Mouse (Mus musculus) neural tube, embryonic 10.5 days (tissue): ENCODE data around the gene Srgap3.
"Not testable (repeated sequence)": the region's sequence is repeated elsewhere in the genome, so short reads cannot be mapped to it uniquely, and the experiment has no call there.

Experiments
- DNase-seq: peaks from one replicate; pipeline ENCODE4 v3.0.0-alpha.2; 2017; ENCODE audit warnings: low spot score; ENCODE audit errors: extremely low spot score

Gene Srgap3

DNA sequence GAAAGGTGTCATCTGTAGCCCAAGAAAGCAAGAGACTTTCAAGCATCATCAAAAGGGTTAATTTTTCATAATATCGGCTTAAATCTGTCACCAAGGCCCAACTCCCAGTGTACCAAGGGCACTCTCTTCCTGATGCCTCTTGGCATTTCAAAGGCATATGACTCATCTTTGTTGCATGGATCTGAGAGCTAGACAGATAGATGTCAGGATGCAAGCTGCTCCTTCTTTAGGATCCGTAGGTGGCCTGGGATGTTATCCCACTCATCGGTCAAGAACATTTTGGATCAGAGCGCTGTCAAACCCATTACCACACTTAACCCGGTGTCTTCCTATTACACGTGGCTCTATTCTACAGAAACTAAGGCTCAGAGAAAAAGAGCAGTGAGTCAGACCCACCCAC lies 192.1 kb downstream of the Srgap3 start:
- DNase-seq, result no peak

DNA sequence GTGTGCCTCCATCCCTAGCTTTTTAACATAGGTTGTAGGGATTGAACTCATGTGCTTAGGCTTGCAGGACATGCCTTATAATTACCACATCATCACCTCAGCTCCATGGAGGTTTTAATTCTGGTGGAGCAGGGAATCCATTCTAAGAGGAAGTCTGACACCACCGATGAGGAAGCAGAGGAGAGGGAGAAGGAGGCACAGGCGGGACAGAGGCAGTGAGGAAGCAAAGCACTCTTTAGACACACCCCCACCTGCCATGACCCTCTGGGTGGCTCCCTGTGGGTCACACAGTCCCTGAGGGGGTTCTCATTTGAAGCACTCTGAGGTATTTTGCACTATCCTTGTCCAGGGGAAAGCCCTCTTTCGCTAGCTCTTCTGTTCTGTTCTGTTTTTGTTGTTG lies 194.5 kb downstream of the Srgap3 start:
- no peak for DNase-seq

DNA sequence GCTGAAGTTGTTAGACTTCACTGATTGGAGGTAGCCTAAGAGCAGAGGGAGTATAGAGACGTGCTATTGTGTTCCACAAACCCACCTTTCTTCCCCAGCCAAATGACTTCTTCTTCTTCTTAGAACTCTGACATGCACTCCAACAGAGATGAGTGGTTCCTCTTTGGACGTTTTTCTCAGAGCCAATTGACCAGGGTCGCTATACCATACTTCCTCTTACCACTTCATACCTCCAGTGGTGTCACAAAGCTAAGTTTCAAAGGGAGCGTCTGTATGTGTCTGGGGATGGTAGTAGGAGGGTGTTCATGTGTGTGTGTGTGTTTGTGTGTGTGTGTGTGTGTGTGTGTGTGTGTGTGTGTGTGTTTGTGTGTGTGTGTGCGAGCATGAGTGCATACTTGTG lies 195.1 kb downstream of the Srgap3 start:
- DNase-seq, result no peak

DNA sequence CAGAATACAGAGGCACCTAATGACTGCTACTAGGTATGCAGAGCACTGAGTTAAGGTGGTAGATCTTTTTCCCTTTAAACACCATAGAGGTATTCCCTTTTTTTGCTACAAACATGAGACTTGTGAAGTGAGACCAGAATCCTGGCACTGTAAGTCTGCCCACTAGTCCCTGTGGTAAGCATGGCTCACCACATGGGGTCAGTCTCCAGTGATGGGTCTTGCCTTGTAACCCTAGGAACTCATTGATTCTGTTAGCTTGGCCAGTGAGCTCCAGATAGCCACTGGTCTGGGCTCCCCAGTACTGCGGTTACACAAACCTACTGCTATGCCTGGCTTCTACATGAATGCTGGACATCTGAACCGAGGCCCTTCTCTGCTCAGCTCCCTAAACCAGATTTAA lies 204.8 kb downstream of the Srgap3 start:
- no peak for DNase-seq

DNA sequence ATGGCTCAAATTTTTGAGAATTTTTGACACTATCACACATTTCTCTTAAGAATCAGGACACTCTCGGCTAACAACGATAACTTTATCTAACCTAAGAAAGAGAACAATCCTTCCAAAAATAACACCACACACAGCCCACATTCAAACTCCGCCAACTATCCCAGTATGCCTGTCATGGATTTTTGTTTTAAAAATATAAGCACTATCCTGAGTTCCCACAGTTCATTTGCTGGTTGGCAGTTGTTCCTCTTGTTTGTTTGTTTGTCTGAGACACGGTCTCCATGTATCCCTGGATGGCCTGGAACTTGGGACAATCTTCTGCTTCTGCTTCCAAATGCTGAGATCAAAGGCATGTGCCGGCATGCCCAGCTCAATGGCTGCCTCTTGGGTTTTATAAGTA lies 205.3 kb downstream of the Srgap3 start:
- no peak for DNase-seq

DNA sequence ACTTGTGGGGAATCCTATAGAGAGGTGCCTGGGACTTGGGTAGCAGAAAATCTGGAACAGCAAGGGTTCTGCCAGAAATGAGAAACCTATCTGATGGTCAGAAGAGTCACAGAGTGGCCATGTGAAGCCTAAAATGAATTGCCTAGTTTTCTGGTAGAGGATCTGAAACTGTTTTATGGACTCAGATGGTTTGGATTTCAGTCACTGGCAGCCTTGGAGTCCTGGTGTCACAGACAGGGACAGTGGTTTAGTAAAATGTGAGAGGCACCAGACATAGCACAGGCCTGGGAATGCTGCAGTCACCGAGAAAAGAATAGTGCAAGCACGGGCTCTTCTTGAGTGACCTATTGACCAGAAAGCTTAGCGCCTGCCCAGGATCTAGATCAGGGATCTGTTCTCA lies 207.4 kb downstream of the Srgap3 start:
- no peak for DNase-seq

DNA sequence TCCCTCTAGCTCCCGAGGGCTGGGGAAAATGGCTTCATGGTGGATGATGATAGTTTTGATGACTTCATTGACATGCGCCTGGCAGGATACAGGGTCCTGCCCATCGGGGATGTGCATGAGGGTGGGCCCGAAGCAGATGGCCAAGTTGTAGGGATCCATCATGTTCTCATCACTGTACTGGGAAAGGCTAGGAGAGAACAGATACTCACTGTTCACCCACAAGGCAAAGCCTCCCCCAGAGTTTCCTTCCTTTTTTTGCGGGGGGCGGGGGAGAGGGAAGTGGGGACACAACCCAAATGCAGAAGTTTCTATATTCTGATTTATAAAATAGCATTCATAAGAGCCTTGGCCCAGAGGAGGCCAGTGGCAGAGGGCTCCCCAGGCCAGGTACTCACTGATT lies 208.1 kb downstream of the Srgap3 start:
- DNase-seq, result no peak

DNA sequence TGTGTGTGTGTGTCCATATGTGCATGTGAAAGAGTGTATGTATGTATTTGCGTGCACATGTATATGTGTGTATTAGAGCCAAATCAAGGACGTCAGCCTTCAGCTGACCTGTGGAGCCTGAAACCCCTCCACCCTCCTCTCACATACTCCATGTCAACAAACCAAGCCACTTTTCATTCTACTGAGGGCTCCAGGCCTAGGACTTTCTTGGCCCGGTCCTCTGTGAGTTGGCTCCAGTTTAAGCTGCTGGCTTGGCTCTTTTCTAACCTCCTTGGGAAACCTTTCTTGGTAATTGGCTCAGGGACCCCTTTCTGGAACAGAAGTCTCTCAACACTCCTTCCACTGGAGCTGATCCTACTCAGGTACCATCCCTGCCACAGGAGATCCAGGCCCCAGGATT lies 210.6 kb downstream of the Srgap3 start:
- no peak for DNase-seq

DNA sequence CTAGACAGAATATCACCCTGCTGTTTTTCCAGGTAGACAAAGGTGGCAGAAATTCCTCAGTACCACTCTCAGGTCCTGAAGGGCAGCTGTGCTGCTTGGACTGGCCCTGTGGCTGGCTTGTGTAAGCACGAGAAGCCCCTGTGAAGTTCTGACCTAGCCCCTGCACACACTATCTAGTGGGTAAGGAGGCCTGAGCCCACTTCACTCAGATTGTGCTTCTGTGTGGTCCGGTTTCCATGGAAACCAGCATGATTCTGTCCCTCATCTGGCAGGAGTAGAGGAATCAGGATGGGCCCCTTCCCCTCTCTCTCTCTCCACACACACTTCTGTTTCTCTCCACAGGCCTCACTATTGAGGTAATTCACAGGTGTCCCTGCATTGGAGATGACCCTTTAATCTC lies 212.0 kb downstream of the Srgap3 start:
- no peak for DNase-seq

DNA sequence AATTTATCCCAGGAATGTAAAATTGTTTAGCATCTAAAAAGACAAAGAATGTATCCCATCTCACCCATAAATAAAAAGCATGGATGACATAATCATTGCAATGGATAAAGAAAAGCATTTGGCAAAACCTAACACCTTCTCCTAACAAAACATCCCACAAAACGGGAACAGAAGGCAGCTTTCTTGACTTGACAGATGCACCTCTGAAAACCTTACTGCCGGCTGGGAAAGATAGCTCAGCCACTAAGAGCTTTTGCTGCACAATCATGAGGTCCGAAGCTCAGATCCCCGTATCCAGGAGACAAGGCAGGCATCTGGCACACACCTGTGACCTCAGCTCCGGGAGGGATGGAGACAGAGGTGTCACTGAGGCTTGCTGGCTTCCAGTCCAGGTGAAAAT lies 213.1 kb downstream of the Srgap3 start:
- no peak for DNase-seq

DNA sequence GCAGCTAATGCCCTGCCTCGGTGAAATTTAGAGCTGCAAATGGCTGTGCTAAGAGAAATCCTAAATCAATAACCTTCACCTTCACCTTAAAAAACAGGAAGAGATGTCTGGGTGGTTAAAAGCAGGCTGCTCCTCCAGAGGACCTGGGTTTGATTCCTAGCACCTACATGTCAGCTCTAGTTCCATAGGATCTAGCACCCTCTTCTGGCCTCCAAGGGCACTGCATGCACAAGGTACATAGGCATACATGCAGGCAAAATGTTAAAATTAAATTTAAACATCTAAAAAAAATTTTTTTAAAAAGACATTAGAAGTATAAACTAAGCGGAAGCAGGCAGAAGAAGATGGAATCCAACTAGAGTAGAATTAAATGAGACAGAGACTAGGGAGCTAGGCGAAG lies 214.6 kb downstream of the Srgap3 start:
- DNase-seq, result no peak

DNA sequence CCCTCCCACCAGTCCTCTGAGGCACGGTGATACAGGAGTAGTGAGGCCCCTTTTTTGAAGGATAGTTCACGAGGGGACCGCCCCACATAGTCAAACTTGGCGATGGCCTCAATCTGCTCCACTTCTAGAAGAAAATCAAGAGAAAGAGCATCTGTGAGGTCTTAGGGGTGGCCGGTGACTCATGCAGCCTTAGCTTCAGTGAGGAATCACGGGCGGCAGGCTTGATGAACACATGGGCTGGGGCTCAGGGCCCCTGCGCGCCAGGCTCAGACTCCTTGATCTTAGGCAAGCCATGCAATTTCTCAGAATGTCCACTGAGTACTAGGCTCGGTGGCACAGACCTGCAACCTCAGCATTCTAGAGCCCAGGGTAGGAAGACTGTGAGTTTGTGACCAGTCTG lies 215.7 kb downstream of the Srgap3 start:
- DNase-seq, result no peak

DNA sequence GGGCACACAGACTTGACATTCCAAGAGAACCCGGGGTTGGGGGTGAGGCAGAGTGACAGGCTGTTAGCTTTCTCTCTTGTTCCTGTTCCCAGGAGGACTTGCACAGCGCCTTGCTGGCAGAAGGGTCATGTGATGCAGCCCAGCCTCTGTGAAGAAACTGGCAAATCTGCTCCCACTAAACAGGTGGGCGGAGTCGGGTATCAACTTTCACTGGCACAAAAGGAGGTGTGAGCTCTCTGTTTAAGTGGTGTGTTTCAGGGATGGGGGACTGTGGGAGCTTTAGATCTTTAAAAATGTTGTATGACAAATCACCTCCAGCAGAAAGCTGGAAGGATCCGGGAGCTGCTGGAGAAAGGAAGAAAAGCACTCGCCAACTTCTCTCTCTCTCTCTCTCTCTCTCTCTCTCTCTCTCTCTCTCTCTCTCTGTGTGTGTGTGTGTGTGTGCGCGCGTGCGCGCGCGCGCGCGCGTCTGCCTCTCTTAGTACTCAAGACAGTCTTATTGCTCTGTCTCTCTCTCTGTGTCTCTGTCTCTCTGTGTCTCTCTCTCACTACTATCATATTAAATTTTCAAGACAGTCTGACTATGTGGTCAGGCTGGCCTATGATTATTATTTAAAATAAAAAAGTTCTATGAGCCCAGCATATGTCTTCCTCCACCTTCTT lies 218.2 kb downstream of the Srgap3 start:
- peak; percentile 79 for DNase-seq

DNA sequence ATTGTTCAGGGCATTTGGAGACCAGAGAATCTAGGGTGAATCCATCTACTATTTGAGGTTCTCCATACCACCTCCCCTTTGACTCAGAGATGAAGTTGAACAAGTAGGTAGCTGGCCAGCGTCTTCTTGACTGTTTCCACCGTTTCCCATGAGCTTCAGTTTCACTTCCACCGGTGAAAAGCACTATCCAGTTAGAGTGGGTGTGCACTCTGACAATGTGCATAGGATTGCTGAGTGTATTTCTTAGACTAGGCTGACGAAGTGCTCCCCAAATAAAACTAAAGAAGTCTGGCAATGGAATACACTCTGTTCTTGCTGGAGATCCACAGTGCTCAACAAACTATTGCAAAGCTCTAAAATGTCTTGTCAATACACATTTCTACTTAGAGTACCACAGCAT lies 221.6 kb downstream of the Srgap3 start:
- no peak for DNase-seq

DNA sequence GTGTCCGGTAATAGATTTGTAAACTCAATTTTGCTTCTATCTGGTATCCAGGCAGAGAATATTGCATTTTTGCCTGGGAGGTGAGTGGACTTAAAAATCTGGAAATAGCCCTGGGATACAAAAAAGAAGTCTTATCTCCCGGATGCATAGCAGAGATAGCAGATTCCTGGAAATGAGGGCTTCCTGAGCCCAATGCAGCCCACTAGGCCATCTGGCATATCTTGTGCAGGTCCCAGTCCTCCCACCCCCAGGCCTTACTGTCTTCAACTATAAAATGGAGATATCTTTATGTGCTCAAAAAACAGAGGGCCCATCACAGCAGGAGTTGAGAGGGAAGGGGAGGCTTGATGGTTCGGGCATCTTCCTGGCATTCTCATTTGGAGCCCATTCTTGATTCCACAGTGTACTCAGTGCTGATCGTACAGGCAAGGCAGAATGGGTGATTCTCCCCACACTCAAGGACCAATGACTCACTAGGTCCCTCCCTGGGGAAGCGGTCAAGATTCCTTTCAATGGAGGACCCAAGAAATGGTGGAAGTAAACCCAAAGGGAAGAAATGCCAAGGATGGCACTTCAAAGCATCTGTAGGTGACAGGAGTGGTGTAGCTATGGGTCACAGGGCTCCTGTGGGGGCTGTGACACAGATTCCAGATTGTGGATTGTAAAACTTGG lies 226.5 kb downstream of the Srgap3 start:
- DNase-seq, result no peak

DNA sequence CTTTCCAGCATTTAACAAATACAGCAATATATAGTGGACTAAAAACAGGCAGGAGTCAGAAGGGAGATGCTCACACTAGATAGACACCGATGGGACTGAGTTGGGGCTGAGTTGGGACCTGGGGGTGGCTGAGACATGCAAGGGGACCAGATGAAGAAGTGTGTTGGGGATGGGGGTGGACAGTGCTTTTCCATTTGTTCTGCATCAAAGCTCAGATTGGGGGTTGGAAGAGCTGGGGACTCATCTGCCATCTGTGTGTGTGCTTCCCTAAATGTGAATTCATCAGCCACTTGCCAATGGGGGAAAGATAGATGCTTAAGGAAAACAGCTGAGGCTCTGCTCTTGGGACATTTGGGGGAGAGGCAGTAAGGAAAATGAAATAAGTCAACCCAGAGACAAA lies 227.1 kb downstream of the Srgap3 start:
- DNase-seq, result no peak

DNA sequence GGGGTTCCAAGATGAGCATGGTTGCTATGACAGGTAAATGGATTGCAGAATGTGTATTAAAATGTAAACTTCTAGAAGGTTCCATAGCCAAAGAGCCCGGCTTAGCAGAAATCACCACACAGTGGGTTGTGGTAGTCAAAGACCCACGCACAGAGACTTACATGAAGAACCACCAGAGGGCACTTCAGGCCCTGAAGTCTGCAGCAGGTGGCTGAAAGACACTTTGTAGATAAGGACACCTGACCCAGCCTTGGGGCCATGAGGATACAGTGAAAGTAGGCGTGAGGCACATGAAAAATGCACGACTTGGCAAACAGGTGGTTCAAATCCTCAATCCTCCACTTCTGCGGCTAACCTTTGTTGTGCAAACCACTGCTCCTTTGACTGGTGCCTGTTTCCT lies 229.9 kb downstream of the Srgap3 start:
- DNase-seq, result no peak

DNA sequence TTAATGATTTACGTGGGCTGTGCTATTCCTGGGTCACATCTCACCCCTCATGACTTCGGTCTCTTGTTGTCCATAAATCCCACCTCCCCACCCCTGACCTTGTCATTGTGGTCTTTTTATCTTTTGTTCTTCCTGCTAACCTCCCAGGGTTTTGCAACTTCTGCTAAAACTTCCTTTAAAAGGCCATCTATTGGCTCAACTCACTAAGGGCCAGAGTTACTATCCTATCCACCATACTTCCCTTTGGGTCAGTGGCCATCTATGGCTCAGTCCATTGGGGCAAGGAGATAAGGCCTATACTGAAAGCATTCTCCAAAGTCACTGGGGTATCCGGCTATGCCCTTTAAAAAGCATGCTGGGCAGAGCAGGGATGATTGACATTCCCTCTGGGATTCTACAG lies 233.1 kb downstream of the Srgap3 start:
- DNase-seq, result no peak

DNA sequence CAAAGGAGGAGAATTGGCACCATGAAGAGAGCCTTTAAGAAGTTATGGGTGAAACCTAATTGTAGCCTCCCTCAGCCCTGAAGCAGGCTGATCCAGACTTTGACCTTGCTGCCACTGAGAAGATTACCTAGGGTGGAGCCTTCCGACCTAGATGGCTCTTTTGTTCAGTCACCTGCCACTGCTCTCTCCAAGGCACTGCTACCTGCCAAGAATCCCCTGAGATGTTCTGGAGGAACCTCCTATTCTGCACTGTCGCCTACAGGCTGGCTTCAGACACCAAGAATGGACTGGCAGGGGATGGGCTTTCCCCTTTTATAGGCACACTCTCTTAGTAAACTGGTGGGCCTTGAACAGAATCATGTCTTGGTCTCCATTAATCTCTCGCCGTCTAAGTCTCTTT lies 244.8 kb downstream of the Srgap3 start:
- DNase-seq, result not testable (repeated sequence)

DNA sequence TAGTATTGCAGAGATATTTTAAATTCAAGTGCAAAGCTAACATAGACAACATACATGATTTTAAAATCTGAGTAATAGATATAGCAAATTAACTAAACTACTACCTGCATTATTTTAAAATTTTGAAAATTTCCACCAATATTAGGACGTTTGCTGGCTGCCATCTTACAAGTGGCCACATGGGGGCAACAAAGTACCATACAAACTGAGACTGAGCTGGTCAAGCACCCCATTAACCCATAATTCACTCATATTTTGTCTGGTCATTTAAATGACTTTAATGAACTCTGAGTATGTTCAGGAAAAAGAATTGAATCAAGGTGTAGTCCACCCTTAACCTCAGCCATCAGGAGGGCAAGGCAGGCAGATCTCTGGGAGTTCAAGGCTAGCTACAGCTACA lies 246.7 kb downstream of the Srgap3 start:
- DNase-seq, result peak; percentile 62

DNA sequence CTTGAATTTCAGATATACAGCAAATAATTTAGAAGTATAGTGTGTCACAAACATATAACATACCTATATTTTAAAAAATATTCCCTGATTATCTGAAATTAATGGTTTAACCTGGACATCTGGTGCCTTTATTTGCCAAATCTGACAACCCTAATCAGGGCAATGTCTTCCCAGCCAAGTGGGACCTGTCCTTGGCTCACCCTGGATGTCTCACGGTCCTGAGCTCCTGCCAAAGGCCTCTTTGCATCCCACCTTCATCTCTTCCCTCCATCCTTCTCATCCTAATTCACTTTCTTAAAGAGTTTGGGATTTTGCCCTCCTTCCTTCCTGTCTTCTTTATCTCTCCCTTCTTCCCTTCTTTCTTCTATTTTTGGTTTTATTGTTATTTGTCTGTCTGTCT lies 248.0 kb downstream of the Srgap3 start:
- no peak for DNase-seq

DNA sequence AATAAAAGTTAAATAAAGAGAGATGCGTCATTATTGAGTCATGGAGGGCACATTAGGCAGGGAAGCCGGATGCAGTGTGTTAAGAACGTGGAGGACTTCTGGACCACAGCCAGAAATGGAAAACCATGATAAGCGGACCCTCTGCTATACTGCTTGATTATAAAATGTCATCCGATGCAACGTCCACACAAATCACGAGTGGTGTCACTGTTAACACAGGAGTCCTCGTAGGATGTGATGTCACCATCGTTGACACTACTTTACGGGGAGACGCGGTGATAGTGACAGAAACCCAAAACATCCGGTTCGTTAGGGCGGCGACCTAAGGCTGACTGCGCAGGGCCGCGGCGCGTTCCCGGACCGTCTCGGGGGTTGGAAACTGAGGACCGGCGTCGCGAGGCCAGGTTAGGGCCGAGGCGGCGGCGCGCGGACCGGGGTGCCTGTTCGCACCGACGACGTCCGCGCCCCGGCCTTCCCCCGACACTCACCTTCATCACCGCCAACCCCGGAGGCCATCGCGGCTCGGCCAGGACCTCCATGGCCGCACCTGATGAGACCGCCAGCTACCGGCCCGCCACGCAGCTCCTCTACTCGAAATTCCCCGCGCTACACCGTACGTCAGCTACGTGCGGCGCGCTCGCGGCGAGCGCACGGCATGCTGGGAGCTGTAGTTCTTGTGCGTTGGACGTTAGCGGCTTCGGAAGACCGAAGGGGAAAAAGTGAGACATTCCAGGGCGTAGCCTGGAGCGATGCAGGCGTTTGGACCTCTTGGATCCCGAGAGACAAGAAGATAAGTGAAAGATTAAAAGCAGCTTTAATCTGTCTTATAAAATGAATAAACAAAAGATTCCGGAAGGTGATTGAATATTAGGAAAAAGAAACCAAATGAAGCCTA lies 250.8 kb downstream of the Srgap3 start, which contains the start of gene Rad18:
TSS of gene Rad18 (minus strand) at position 631 of the 895 bp plus-strand sequence.
- DNase-seq, result peak; percentile 86
